Mouse (Mus musculus): ENCODE results near the gene Ncor2. TPM values are rescaled to one million over a fixed set of nuclear protein-coding genes. Genes with fewer than 3 reads are reported as not detected.

Ncor2 gene
- polyA plus RNA-seq, 1 experiment from 2014 or later = 17.2 TPM

DNA sequence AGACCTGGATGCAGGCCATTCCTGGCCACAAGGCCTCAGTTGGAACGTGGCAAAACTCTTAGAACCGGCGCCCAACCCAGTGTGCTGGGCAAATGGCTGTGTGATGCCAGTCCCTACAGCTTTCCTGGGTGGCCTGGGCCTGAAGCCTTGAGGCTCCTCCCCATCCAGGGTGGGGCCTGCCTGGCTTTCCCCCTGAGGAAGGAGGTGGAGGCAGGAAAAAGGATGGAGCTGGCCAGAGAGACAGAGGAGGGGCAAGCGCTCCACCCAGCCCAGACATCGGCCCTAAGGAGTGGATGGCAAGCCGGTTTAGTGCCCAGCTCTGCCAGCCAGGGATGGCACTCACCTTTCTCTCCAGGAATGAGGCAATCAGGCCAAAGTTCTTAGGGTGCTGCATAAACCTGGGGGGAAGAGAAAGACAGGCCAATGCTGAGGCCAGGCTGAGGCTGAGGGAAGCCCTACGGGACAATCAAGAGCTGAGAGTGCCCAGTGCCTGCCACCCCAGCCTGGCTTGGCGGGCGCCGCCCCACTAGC, 98.2 kb downstream of the Ncor2 start:
- Histone ChIP-seq H3K27ac (ENCODE audit: low read depth, low read length) (no peak overlapping the region), H3K4me3 (ENCODE audit: low read depth, low read length) (no peak overlapping the region), H3K4me1 (replicated peaks; ENCODE audit: control insufficient read depth, insufficient read depth, low read length) (0 out of 2 replicates have a peak, but pooled peaks cover 2% of the 10 kb centered on the region)

DNA sequence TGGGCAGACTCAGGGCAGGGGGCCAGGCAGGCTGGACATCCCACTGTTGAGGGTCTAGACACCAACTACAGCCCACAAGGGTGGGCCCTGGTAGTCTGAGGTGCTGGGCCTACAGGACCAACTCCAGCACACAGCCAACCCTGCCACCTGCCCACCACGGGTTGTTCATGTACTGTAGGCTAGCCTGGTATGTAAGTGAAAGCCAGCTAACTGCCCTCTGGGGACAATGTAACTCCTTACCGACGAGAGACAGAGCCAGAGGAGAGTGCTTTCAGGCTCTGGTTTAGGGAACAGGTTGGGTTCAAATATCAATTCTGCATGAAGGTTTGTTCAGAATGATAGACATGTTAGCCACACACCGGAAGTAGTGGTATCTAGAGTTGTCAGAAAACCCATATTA, 98.7 kb downstream of the Ncor2 start:
- 0 out of 2 replicates have a peak, but pooled peaks cover 2% of the 10 kb centered on the region for H3K4me1 ChIP-seq (replicated peaks; ENCODE audit: control insufficient read depth, insufficient read depth, low read length)
- ATAC-seq (replicated peaks; ENCODE audit: low FRiP score) (no peak), DNase-seq (ENCODE audit: low spot score) (no peak)
- no peak overlapping the region for H3K9ac ChIP-seq (ENCODE audit: low read depth, low read length)
- 81% methylated on average over 4 of the region's 4 CpGs for WGBS
- H3K36me3 ChIP-seq (ENCODE audit: control insufficient read depth, insufficient read depth, low read length) = peaks cover 37% of the 10 kb centered on the region; the same call in 1 of the 2 replicates
- H3K27ac ChIP-seq (ENCODE audit: low read depth, low read length) = no peak overlapping the region
- no peaks in the 10 kb centered on the region for H3K9me3 ChIP-seq (ENCODE audit: control insufficient read depth, low read length)
- no peaks in the 10 kb centered on the region for H3K27me3 ChIP-seq (replicated peaks; ENCODE audit: control insufficient read depth, insufficient read depth, low read length)
- H3K4me2 ChIP-seq = no peak overlapping the region
- no peak overlapping the region for H3K4me3 ChIP-seq (ENCODE audit: low read depth, low read length)

More for the DNA sequence above, 98.2 kb downstream of the Ncor2 start:
- Histone ChIP-seq H3K9me3 (ENCODE audit: control insufficient read depth, low read length) (no peaks in the 10 kb centered on the region), H3K9ac (ENCODE audit: low read depth, low read length) (no peak overlapping the region), H3K4me2 (no peak overlapping the region), H3K27me3 (replicated peaks; ENCODE audit: control insufficient read depth, insufficient read depth, low read length) (no peaks in the 10 kb centered on the region), H3K36me3 (ENCODE audit: control insufficient read depth, insufficient read depth, low read length) (peaks cover 42% of the 10 kb centered on the region; the same call in 1 of the 2 replicates)
- DNase-seq (ENCODE audit: low spot score) = no peak
- ATAC-seq (replicated peaks; ENCODE audit: low FRiP score) = no peak
- WGBS = 92% methylated on average over 10 of the region's 10 CpGs

- H3K27me3 ChIP-seq (replicated peaks; ENCODE audit: control insufficient read depth, insufficient read depth, low read length) = no peaks in the 10 kb centered on the region
- ATAC-seq (replicated peaks; ENCODE audit: low FRiP score) (no peak), DNase-seq (ENCODE audit: low spot score) (no peak)
- peaks cover 5% of the 10 kb centered on the region; the same call in 1 of the 2 replicates for H3K4me1 ChIP-seq (replicated peaks; ENCODE audit: control insufficient read depth, insufficient read depth, low read length)
- WGBS = 88% methylated on average over 5 of the region's 5 CpGs
- no peak overlapping the region for H3K27ac ChIP-seq (ENCODE audit: low read depth, low read length)
- no peak overlapping the region for H3K9ac ChIP-seq (ENCODE audit: low read depth, low read length)
- H3K4me2 ChIP-seq = no peak overlapping the region
- peaks cover 17% of the 10 kb centered on the region; the same call in 1 of the 2 replicates for H3K36me3 ChIP-seq (ENCODE audit: control insufficient read depth, insufficient read depth, low read length)
- H3K9me3 ChIP-seq (ENCODE audit: control insufficient read depth, low read length) = no peaks in the 10 kb centered on the region
- H3K4me3 ChIP-seq (ENCODE audit: low read depth, low read length) = no peak overlapping the region
These were observed 100.8 kb downstream of the Ncor2 start for GRCm38 (mm10) chr5:125078220-125078619.

- DNase-seq (ENCODE audit: low spot score) (no peak), ATAC-seq (replicated peaks; ENCODE audit: low FRiP score) (no peak)
- no peaks in the 10 kb centered on the region for H3K27me3 ChIP-seq (replicated peaks; ENCODE audit: control insufficient read depth, insufficient read depth, low read length)
- WGBS = 59% methylated on average over 9 of the region's 9 CpGs
- H3K36me3 ChIP-seq (ENCODE audit: control insufficient read depth, insufficient read depth, low read length) = peaks cover 13% of the 10 kb centered on the region; the same call in 1 of the 2 replicates
- peaks cover 14% of the 10 kb centered on the region for H3K4me1 ChIP-seq (replicated peaks; ENCODE audit: control insufficient read depth, insufficient read depth, low read length)
- no peaks in the 10 kb centered on the region for H3K9me3 ChIP-seq (ENCODE audit: control insufficient read depth, low read length)
- no peak overlapping the region for H3K27ac ChIP-seq (ENCODE audit: low read depth, low read length)
- no peak overlapping the region for H3K9ac ChIP-seq (ENCODE audit: low read depth, low read length)
- no peak overlapping the region for H3K4me2 ChIP-seq
- H3K4me3 ChIP-seq (ENCODE audit: low read depth, low read length) = no peak overlapping the region
These were observed 102.8 kb downstream of the Ncor2 start for GRCm38 (mm10) chr5:125076183-125076582.

DNA sequence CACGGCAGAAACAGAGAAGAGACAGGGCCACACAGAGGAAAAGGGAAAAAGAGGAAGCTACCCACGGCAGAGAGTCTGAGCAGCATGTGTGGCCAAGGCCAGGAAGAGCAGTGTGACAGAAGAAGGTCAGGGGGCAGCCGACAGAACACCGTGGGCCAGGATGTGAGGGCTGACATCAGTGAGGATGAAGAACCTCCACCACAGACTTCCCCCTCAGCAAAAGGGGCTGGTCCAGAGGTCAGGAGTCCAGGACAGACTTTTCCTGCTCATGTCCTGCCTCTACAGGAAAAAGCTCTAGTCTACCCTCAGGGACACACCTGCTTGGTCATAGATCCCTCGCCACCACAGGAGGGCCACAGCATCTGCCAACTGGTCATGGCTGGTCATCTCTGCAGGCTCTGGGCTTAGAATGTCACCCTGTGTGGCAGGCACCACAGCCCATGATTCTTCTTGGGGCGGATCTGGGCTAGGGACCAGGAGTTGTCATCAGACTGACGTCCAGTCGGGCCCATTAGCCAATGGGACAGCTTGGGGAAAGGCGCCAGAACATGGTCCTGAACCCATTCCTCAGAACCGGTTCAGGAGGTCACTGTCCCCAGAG, 104.3 kb downstream of the Ncor2 start:
- H3K4me2 ChIP-seq = no peak overlapping the region
- no peaks in the 10 kb centered on the region for H3K27me3 ChIP-seq (replicated peaks; ENCODE audit: control insufficient read depth, insufficient read depth, low read length)
- ATAC-seq (replicated peaks; ENCODE audit: low FRiP score) (no peak), DNase-seq (ENCODE audit: low spot score) (no peak)
- H3K36me3 ChIP-seq (ENCODE audit: control insufficient read depth, insufficient read depth, low read length) = peaks cover 9% of the 10 kb centered on the region; the same call in 1 of the 2 replicates
- H3K9me3 ChIP-seq (ENCODE audit: control insufficient read depth, low read length) = no peaks in the 10 kb centered on the region
- no peak overlapping the region for H3K9ac ChIP-seq (ENCODE audit: low read depth, low read length)
- 63% methylated on average over 10 of the region's 10 CpGs for WGBS
- H3K4me1 ChIP-seq (replicated peaks; ENCODE audit: control insufficient read depth, insufficient read depth, low read length) = peaks cover 14% of the 10 kb centered on the region
- H3K27ac ChIP-seq (ENCODE audit: low read depth, low read length) = no peak overlapping the region
- H3K4me3 ChIP-seq (ENCODE audit: low read depth, low read length) = no peak overlapping the region

GRCm38 (mm10) chr5:125073896-125074295, 105.1 kb downstream of the Ncor2 start:
- ATAC-seq (replicated peaks; ENCODE audit: low FRiP score) (no peak), DNase-seq (ENCODE audit: low spot score) (no peak)
- Histone ChIP-seq H3K4me2 (no peak overlapping the region), H3K4me1 (replicated peaks; ENCODE audit: control insufficient read depth, insufficient read depth, low read length) (peaks cover 14% of the 10 kb centered on the region), H3K9me3 (ENCODE audit: control insufficient read depth, low read length) (no peaks in the 10 kb centered on the region), H3K27ac (ENCODE audit: low read depth, low read length) (no peak overlapping the region), H3K27me3 (replicated peaks; ENCODE audit: control insufficient read depth, insufficient read depth, low read length) (no peaks in the 10 kb centered on the region), H3K36me3 (ENCODE audit: control insufficient read depth, insufficient read depth, low read length) (peaks cover 9% of the 10 kb centered on the region; the same call in 1 of the 2 replicates), H3K9ac (ENCODE audit: low read depth, low read length) (no peak overlapping the region), H3K4me3 (ENCODE audit: low read depth, low read length) (no peak overlapping the region)
- 91% methylated on average over 8 of the region's 8 CpGs for WGBS

GRCm38 (mm10) chr5:125073335-125073734, 105.7 kb downstream of the Ncor2 start:
- H3K4me3 ChIP-seq (ENCODE audit: low read depth, low read length) = no peak overlapping the region
- peaks cover 14% of the 10 kb centered on the region for H3K4me1 ChIP-seq (replicated peaks; ENCODE audit: control insufficient read depth, insufficient read depth, low read length)
- ATAC-seq (replicated peaks; ENCODE audit: low FRiP score) (no peak), DNase-seq (ENCODE audit: low spot score) (no peak)
- no peaks in the 10 kb centered on the region for H3K9me3 ChIP-seq (ENCODE audit: control insufficient read depth, low read length)
- no peak overlapping the region for H3K4me2 ChIP-seq
- peaks cover 8% of the 10 kb centered on the region; the same call in 1 of the 2 replicates for H3K36me3 ChIP-seq (ENCODE audit: control insufficient read depth, insufficient read depth, low read length)
- H3K9ac ChIP-seq (ENCODE audit: low read depth, low read length) = no peak overlapping the region
- 91% methylated on average over 4 of the region's 4 CpGs for WGBS
- H3K27me3 ChIP-seq (replicated peaks; ENCODE audit: control insufficient read depth, insufficient read depth, low read length) = no peaks in the 10 kb centered on the region
- H3K27ac ChIP-seq (ENCODE audit: low read depth, low read length) = no peak overlapping the region

- Histone ChIP-seq H3K27me3 (replicated peaks; ENCODE audit: control insufficient read depth, insufficient read depth, low read length) (no peaks in the 10 kb centered on the region), H3K4me2 (no peak overlapping the region), H3K9ac (ENCODE audit: low read depth, low read length) (no peak overlapping the region), H3K9me3 (ENCODE audit: control insufficient read depth, low read length) (no peaks in the 10 kb centered on the region), H3K4me1 (replicated peaks; ENCODE audit: control insufficient read depth, insufficient read depth, low read length) (peaks cover 16% of the 10 kb centered on the region), H3K27ac (ENCODE audit: low read depth, low read length) (no peak overlapping the region), H3K36me3 (ENCODE audit: control insufficient read depth, insufficient read depth, low read length) (peaks cover 9% of the 10 kb centered on the region), H3K4me3 (ENCODE audit: low read depth, low read length) (no peak overlapping the region)
- 70% methylated on average over 7 of the region's 7 CpGs for WGBS
- no peak for ATAC-seq (replicated peaks; ENCODE audit: low FRiP score)
- DNase-seq (ENCODE audit: low spot score) = no peak
These were observed 106.6 kb downstream of the Ncor2 start for GRCm38 (mm10) chr5:125072425-125072824.

DNA sequence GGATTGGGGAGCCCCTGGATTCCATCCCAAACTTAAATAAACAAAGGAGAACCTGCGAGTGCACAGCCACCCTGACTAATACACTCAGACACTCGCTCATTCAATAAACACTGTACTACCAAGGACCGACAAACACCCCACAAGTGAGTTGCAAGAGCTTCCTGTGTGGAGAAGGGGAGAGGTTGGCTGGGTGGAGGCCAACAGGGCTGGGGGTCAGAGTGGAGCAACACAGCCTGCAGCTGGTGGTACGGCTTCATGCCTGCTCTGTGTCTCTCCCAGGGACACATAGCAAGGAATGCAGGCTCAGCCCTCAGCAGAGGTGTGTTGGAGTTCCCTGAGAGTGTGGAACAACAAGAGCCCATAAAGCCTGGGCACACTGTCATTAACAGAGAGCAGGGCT, 107.1 kb downstream of the Ncor2 start:
- no peak overlapping the region for H3K9ac ChIP-seq (ENCODE audit: low read depth, low read length)
- H3K36me3 ChIP-seq (ENCODE audit: control insufficient read depth, insufficient read depth, low read length) = peaks cover 9% of the 10 kb centered on the region
- H3K27ac ChIP-seq (ENCODE audit: low read depth, low read length) = peak overlapping the region; percentile 13; the same call in 1 of the 2 replicates
- ATAC-seq (replicated peaks; ENCODE audit: low FRiP score) = no peak
- 59% methylated on average over 4 of the region's 4 CpGs for WGBS
- H3K4me2 ChIP-seq = no peak overlapping the region
- no peak for DNase-seq (ENCODE audit: low spot score)
- H3K4me3 ChIP-seq (ENCODE audit: low read depth, low read length) = no peak overlapping the region
- H3K27me3 ChIP-seq (replicated peaks; ENCODE audit: control insufficient read depth, insufficient read depth, low read length) = no peaks in the 10 kb centered on the region
- peaks cover 16% of the 10 kb centered on the region for H3K4me1 ChIP-seq (replicated peaks; ENCODE audit: control insufficient read depth, insufficient read depth, low read length)
- H3K9me3 ChIP-seq (ENCODE audit: control insufficient read depth, low read length) = no peaks in the 10 kb centered on the region
